Mouse (Mus musculus) liver, adult 2 months (tissue): Measurements from ENCODE around the gene Wdr44. TPM values are rescaled to one million over a fixed set of nuclear protein-coding genes. Genes with fewer than 3 reads are reported as not detected.
A peak's percentile ranks its signal among the peaks of the same experiment; 100 is the strongest.

Experiments used
- DNase-seq: peaks from one replicate; pipeline ENCODE4 v3.0.0-alpha.2; 2011; ENCODE audit warnings: low read depth, low spot score; ENCODE audit errors: extremely low read depth
- H3K27ac ChIP-seq: fragments of 200-500 bp; replicated peaks from 2 replicates; pipeline ENCODE4 v1.5.1; 2012; ENCODE audit warnings: low read depth, mild to moderate bottlenecking, control low read depth, inconsistent platforms, low read length; ENCODE audit not compliant: insufficient read depth
- H3K27me3 ChIP-seq: fragments of 200-500 bp; 2 replicates; pipeline ENCODE4 v1.6.1; 2012; ENCODE audit warnings: mild to moderate bottlenecking, moderate library complexity, low read length, inconsistent platforms; ENCODE audit not compliant: control insufficient read depth, insufficient read depth
- H3K36me3 ChIP-seq: fragments of 200-500 bp; 2 replicates; pipeline ENCODE4 v1.6.1; 2012; ENCODE audit warnings: low read length, inconsistent platforms; ENCODE audit not compliant: control insufficient read depth, insufficient read depth
- H3K4me1 ChIP-seq: fragments of 200-500 bp; 2 replicates; pipeline ENCODE4 v1.6.1; 2011; ENCODE audit warnings: low read length; ENCODE audit not compliant: control insufficient read depth, insufficient read depth
- H3K4me3 ChIP-seq: fragments of 200-500 bp; 2 replicates; pipeline ENCODE4 v1.5.1; 2011; ENCODE audit warnings: low read depth, mild to moderate bottlenecking, control low read depth, low read length, moderate library complexity; ENCODE audit not compliant: insufficient read depth
- H3K79me2 ChIP-seq: fragments of 200-500 bp; 2 replicates; pipeline ENCODE4 v1.6.1; 2012; ENCODE audit warnings: inconsistent platforms, mild to moderate bottlenecking, low read length, moderate library complexity; ENCODE audit not compliant: control insufficient read depth, insufficient read depth
- H3K9ac ChIP-seq: fragments of 200-500 bp; 2 replicates; pipeline ENCODE4 v1.6.1; 2012; ENCODE audit warnings: low read depth, mild to moderate bottlenecking, control low read depth, inconsistent platforms, low read length
- CTCF ChIP-seq: fragments of 200-500 bp; IDR thresholded peaks from 2 replicates; pipeline ENCODE4 v1.5.1; 2011; ENCODE audit warnings: low read depth, low read length, control low read depth
- POLR2A ChIP-seq: fragments of 200-500 bp; IDR thresholded peaks from 2 replicates; pipeline ENCODE4 v1.6.1; 2011; ENCODE audit warnings: low read length, control low read depth; ENCODE audit not compliant: insufficient read depth; ENCODE audit errors: extremely low read depth
- WGBS: fragments of 180-500 bp; shearing (Covaris S2); methylation state at CpG from one replicate; pipeline ENCODE4 v1.1.7; 2018; 5-methylcytosine and 5-hydroxymethylcytosine counted together
- polyA plus RNA-seq: library from polyadenylated mRNA; depleted of rRNA; stranded (reverse); fragments of >200 nt; gene quantifications from 2 replicates; pipeline ENCODE4 v1.2.3, GENCODE M21; 2012; rRNA removed
- total RNA-seq: library from RNA; depleted of rRNA; stranded (reverse); fragments of >200 nt; gene quantifications from 2 replicates; pipeline ENCODE4 v1.2.3, GENCODE M21; 2014; rRNA removed

Gene Wdr44
- total RNA-seq (2.2 and 2.9 TPM in 2 replicates), polyA plus RNA-seq (0.56 and 0.57 TPM in 2 replicates)

DNA sequence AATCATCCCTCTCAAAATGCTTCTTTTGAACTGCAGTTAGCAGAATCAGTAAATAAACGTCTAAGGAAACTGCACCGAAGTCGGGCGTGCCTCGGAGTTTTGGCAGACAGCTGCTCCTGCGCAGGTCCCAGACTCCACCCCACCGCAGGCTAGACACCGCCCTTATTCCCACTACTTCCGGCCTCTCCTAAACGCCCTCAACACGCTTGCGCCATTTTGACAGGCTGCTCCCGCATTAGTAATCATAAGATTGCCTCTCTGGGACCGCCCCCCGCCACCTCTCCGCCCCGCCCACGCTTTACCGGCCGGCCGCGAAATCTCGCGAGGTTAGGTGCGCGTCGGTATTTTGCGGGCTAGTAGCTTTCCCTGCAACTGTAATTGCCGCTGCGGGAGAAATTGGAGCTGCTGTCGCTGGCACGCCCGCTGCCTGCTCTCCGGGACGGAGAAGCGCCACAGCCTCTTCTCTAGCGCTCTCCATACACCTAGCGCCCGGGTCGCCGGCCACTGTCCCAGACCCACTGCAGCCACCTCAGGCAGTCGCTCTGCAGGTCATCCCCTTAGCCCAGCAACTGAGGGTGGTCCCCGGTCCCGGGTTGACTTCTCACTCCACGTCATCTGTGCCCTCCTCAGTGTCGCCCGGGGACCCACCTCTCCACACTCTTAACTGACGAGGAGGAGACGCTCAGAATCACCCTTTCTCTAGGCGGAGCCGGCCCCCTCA lies at the start of gene Wdr44:
Gene Wdr44, plus strand, starts transcription at position 330 of the 721 bp plus-strand sequence.
- peak; percentile 89 for DNase-seq
- TF ChIP-seq POLR2A (peak; percentile 61; the same call in 1 of the 2 replicates), CTCF (no peak)
- Histone ChIP-seq H3K4me1 (no peaks in the 10 kb centered on the region; the same call in 1 of the 2 replicates), H3K9ac (peak within 1 kb of the TSS; percentile 80), H3K27me3 (no peaks in the 10 kb centered on the region), H3K27ac (peak within 1 kb of the TSS; percentile 75), H3K79me2 (no peaks in the 10 kb centered on the region), H3K4me3 (peak within 1 kb of the TSS; percentile 67), H3K36me3 (no peaks in the 10 kb centered on the region)
- WGBS: under 1% methylated on average over 50 of the region's 51 CpGs

DNA sequence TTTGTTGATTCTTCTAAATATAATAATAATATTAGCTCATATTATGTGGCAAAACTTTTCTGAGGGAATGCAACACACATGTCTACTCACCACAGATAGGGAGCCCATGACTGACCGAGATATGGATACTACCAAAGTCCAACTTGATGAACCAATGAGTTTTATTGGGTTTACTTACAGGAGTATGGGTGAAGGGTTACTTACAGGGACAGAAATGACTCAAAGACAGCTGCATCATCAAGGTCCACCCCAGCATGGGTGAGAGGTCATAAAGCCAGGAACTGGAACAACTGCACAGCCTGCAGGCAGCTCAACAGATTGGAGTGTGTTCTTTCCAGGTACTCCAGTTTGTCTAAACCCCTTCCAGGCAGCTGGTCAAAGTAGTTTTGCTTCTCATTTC lies 44.5 kb upstream of the Wdr44 start:
- Histone ChIP-seq H3K9ac (no peak overlapping the region), H3K79me2 (no peaks in the 10 kb centered on the region), H3K27me3 (no peaks in the 10 kb centered on the region), H3K4me1 (no peaks in the 10 kb centered on the region), H3K4me3 (no peak overlapping the region), H3K27ac (no peak overlapping the region), H3K36me3 (no peaks in the 10 kb centered on the region)
- DNase-seq: no peak
- no peak for TF ChIP-seq POLR2A
- TF ChIP-seq CTCF: no peak
- 95% methylated on average over 1 of the region's 1 CpGs for WGBS

DNA sequence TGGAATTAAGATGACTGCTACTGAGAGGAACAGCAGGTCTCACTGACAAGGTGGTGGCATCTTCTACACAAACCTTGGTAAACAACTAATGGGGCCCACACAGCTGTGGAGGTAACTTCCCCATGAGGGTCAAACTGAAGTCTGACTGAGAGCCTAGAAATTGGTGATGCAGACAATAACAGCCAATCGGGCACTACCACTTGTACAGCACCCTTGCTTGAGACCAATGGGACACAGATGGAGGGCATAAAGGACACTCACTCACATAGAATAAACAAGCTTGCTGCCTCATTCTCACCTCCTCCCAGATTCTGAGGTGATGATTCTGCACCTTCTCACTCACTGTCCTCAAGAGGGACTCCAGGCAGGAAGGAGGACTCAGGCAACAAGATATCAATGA lies 30.6 kb upstream of the Wdr44 start:
- no peak for DNase-seq
- H3K27me3 ChIP-seq: no peaks in the 10 kb centered on the region
- H3K27ac ChIP-seq: no peak overlapping the region
- H3K36me3 ChIP-seq: no peaks in the 10 kb centered on the region
- 88% methylated on average over 1 of the region's 1 CpGs for WGBS
- H3K4me1 ChIP-seq: no peaks in the 10 kb centered on the region
- no peak for TF ChIP-seq CTCF
- TF ChIP-seq POLR2A: no peak
- no peaks in the 10 kb centered on the region for H3K79me2 ChIP-seq
- H3K9ac ChIP-seq: no peak overlapping the region
- no peak overlapping the region for H3K4me3 ChIP-seq

DNA sequence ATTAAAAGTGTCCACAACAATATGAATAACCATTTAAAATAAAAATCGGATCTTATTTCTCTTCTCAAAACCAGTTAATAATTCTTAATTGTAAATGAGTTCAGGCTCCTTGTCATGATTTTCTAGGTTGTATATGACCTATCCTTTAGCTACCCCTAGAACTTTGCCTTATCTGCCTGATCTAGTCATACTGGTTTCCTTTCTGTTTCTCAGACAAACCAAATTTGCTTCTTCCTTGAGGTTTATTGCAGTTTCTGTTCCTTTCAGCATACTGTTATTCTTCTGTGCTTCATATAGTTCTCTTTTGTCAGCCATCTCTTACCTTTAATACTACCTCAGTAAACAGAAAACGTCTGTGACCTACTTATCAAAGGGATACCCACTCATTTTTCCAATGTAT lies 19.7 kb upstream of the Wdr44 start:
- Histone ChIP-seq H3K4me1 (no peaks in the 10 kb centered on the region), H3K27me3 (no peaks in the 10 kb centered on the region), H3K27ac (no peak overlapping the region), H3K4me3 (no peak overlapping the region), H3K9ac (no peak overlapping the region), H3K36me3 (no peaks in the 10 kb centered on the region), H3K79me2 (no peaks in the 10 kb centered on the region)
- no peak for DNase-seq
- WGBS: 73% methylated on average over 2 of the region's 2 CpGs
- no peak for TF ChIP-seq CTCF
- TF ChIP-seq POLR2A: no peak

DNA sequence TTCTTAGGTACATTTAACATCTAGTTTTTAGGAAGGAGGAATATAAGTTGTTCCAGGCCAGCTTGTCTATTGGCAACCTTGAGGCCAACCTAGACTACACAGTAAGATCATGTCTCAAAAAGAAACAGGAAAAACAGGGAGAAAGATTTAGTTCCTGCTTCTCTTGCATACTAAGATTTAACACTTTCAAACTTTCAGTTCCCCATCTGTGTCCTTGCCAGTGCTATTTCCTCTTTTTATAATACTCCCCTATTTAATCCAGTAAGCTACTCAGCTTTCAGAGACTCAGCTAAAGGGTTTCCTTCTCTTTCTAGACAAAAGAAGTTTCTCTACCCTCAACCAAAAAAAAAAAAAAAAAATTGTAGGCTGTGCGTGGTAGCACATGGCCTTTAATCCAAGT lies 17.4 kb upstream of the Wdr44 start:
- Histone ChIP-seq H3K79me2 (no peaks in the 10 kb centered on the region), H3K9ac (no peak overlapping the region), H3K27ac (no peak overlapping the region), H3K4me1 (no peaks in the 10 kb centered on the region), H3K27me3 (no peaks in the 10 kb centered on the region), H3K36me3 (no peaks in the 10 kb centered on the region), H3K4me3 (no peak overlapping the region)
- TF ChIP-seq CTCF (no peak), POLR2A (no peak)
- peak; percentile 38 for DNase-seq
- WGBS: 73% methylated on average over 1 of the region's 1 CpGs

DNA sequence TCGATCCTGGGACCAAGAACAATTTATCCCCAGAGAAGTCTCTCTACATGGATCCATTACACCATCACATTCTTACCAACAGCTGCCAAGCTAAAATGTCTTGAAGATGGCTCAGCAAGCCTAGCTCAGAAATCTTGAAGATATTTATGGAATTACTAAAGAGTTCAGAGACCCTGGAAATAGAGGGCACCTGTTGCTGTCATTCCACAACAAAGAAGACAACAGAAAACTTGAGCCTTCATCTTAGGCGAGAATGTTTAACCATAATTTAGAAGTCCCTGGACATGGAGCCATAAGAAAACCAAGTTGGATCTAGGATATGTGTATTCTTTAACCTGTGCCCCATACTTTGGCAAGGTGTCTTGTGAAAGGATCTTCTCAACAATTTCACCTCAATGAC lies 16.3 kb upstream of the Wdr44 start:
- Histone ChIP-seq H3K4me1 (no peaks in the 10 kb centered on the region), H3K4me3 (no peak overlapping the region), H3K79me2 (no peaks in the 10 kb centered on the region), H3K27ac (no peak overlapping the region), H3K9ac (no peak overlapping the region), H3K36me3 (no peaks in the 10 kb centered on the region), H3K27me3 (no peaks in the 10 kb centered on the region)
- DNase-seq: no peak
- TF ChIP-seq CTCF: no peak
- TF ChIP-seq POLR2A: no peak
- 76% methylated on average over 2 of the region's 2 CpGs for WGBS
